Mouse (Mus musculus) heart, postnatal 36 days (tissue): ENCODE results near the gene Gm3269. TPM values are rescaled to one million over a fixed set of nuclear protein-coding genes. Genes with fewer than 3 reads are reported as not detected.
"Not testable (repeated sequence)": the region's sequence is repeated elsewhere in the genome, so short reads cannot be mapped to it uniquely, and the experiment has no call there.

ENCODE experiments used
- DNase-seq, 2 experiments: peaks; one replicate each; pipeline ENCODE4 v3.0.0; 2021 to 2022
- intact Hi-C: fragments of 180-260 bp; cut with DNase I; formaldehyde crosslinking; loops from one replicate; pipeline ENCODE4 v1.15.1; 2025
- total RNA-seq, 2 experiments: library from RNA; stranded (reverse); gene quantifications; 2 replicates each; pipeline ENCODE4 v1.2.3; 2021

Gene Gm3269
- total RNA-seq, result not detected

DNA sequence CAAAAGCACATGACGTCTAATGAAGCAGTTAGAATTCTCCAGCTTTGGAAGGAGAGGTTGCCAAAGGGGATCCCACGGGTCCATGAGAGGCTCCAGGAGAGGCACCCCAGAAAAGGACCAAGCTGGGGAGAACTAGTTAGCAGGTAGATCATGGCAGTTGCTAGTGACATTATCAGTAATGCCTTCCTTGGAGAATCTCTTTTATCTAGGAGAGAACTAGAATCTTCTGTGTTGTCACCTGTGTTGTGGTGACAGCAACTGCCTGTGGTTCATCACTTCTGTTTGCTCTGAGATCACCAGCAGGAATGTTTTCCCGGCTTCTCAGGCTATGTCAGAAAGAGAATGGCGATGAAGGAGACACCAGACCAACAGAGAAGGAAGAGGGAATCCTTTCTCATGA, at the start of gene Gm3269:
Gm3269 (plus strand) TSS at position 301 of the 400 bp plus-strand sequence.
- DNase-seq, intact Hi-C loops: not testable (repeated sequence)

DNA sequence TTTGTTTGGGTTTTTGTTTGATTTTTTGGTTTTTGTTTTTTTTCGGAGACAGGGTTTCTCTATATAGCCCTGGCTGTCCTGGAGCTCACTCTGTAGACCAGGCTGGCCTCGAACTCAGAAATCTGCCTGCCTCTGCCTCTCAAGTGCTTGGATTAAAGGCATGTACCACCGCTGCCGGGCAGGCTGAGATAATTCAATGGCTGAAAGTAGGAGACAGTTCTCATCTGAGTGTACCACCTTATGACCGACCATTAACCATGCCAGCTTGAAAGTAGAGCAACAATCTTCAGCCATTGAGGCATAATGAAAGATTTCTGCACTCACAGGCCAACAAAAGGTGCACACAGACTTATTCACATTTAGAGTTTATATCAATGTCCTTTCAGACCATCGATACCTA, 31.5 kb upstream of the Gm3269 start:
- DNase-seq, intact Hi-C loops: not testable (repeated sequence)

DNA sequence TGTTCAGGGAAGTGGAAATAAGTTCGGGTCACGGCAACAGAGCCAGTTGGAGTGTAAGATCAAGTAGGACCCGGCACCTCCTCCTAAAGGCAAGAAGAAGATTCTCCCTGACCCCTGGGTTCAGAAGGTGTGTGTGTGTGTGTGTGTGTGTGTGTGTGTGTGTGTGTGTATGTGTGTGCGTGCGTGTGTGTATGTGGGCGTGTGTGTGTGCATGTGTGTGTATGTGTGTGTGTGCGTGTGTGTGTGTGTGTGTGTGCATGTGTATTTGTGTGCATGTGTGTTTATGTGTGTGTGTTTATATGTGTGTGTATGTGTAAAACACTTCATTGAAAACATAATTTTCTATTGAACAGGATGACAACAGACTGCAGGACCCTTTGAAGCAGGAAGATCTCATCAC, 16.0 kb upstream of the Gm3269 start:
- DNase-seq, intact Hi-C loops: not testable (repeated sequence)

DNA sequence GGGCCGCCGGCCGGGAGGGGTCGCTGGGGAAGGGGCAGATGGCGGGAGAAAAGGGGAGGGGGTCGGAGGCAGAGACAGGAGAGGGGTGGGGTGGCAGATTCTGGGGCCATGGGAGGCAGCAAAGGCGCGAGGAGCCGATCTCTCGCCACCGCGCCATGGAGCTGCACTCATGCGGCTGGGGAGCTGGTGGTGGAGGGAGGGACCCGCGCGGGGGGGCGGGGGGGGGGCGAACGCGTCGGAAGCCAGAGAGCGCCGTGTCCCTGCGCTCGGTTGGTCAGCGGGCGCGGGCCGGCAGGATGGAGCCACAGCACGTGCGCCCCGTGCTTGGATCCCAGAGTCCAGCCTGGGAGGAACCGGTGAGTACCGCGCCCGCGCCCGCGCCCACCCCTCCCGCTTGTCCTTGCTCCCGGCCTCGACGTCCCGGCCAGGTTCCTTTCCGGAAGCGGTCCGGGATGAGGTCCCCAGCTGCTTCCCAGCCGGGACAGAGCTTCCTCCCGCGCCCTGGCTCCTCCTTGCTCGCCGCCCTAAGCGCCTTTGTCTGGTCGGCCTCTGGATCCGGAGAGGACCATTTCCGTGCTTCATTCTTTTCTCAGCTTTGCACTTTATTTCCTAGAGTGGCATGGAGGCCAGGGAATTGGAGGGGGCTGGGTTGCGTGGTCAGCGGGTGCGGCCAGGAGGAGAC, 17.5 kb downstream of the Gm3269 start, which contains the start of gene Gm3264:
Gm3264 (plus strand) TSS at position 278 of the 682 bp plus-strand sequence.
- intact Hi-C loops, result not testable (repeated sequence)
- DNase-seq, result peak; percentile 16 to 21

DNA sequence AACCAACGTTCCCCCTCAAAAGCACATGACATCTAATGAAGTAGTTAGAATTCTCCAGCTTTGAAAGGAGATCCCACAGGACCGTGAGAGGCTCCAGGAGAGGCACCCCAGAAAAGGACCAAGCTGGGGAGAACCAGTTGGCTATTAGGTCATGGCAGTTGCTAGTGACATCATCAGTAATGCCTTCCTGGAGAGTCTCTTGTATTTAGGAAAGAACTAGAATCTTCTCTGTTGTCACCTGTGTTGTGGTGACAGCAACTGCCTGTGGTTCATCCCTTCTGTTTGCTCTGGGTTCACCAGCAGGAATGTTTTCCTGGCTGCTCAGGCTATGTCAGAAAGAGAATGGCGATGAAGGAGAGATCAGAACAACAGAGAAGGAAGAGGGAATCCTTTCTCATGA, 54.2 kb downstream of the Gm3269 start, which contains the start of gene Gm3278:
Gm3278 (plus strand) TSS at position 301 of the 400 bp plus-strand sequence.
- DNase-seq, result not testable (repeated sequence)

More for the DNA sequence above, 54.2 kb downstream of the Gm3269 start, which contains the start of gene Gm3278:
- intact Hi-C loops, result not testable (repeated sequence)

Other genes starting within 250 kb of the Gm3269 start
- gene Gm8159, start 205.8 kb upstream of the Gm3269 start, total RNA-seq, result not detected
- not detected for gene Gm3239, start 173.9 kb upstream of the Gm3269 start, total RNA-seq
- gene Gm7876, start 128.9 kb upstream of the Gm3269 start, total RNA-seq, result not detected
- under 1 TPM; 0.16 to 0.25 TPM for gene Gm3252, start 111.3 kb upstream of the Gm3269 start, total RNA-seq
- not detected for gene Gm9602, start 61.8 kb upstream of the Gm3269 start, total RNA-seq
- 1 to 10 TPM in 1 of 2 experiments, not detected in 1; 3.3 TPM for gene Gm3264, start 17.5 kb downstream of the Gm3269 start, total RNA-seq
- gene Gm3278, start 54.3 kb downstream of the Gm3269 start, total RNA-seq, result not detected
- not detected for gene Gm8297, start 145.8 kb downstream of the Gm3269 start, total RNA-seq
- not detected for gene Gm3298, start 177.8 kb downstream of the Gm3269 start, total RNA-seq
- gene 4930555G01Rik, start 212.5 kb downstream of the Gm3269 start, total RNA-seq, result under 1 TPM in 1 of 2 experiments, not detected in 1; 0.24 TPM
- gene Gm8281, start 232.9 kb downstream of the Gm3269 start, total RNA-seq, result under 1 TPM; 0.46 to 0.47 TPM